Mouse (Mus musculus) testis, postnatal 14 days (tissue): ENCODE results near the gene Med31.
"Not testable (repeated sequence)": the region's sequence is repeated elsewhere in the genome, so short reads cannot be mapped to it uniquely, and the experiment has no call there.

Source experiments
- DNase-seq: peaks from one replicate; pipeline ENCODE4 v3.0.0; 2021; ENCODE audit warnings: low spot score

Gene Med31

GRCm38 (mm10) chr11:72203440-72203839 is 12.0 kb downstream of the Med31 start:
- DNase-seq = no peak

GRCm38 (mm10) chr11:72196506-72196905 is 18.9 kb downstream of the Med31 start:
- no peak for DNase-seq

GRCm38 (mm10) chr11:72194259-72194658 is 21.1 kb downstream of the Med31 start:
- DNase-seq = no peak

GRCm38 (mm10) chr11:72190857-72191256 is 24.5 kb downstream of the Med31 start:
- no peak for DNase-seq

- DNase-seq = no peak
Observed at GRCm38 (mm10) chr11:72184252-72184651, 31.1 kb downstream of the Med31 start.

GRCm38 (mm10) chr11:72181136-72181535 is 34.3 kb downstream of the Med31 start:
- no peak for DNase-seq

GRCm38 (mm10) chr11:72180556-72180955 is 34.8 kb downstream of the Med31 start:
- DNase-seq = no peak

- no peak for DNase-seq
Observed at GRCm38 (mm10) chr11:72176553-72176952, 38.8 kb downstream of the Med31 start.

GRCm38 (mm10) chr11:72175966-72176365 is 39.4 kb downstream of the Med31 start:
- DNase-seq = no peak

GRCm38 (mm10) chr11:72174721-72175120 is 40.7 kb downstream of the Med31 start:
- DNase-seq = no peak

GRCm38 (mm10) chr11:72173506-72173905 is 41.9 kb downstream of the Med31 start:
- DNase-seq = no peak

GRCm38 (mm10) chr11:72171906-72172305 is 43.5 kb downstream of the Med31 start:
- DNase-seq = not testable (repeated sequence)

- no peak for DNase-seq
Observed at GRCm38 (mm10) chr11:72169871-72170270, 45.5 kb downstream of the Med31 start.

- DNase-seq = no peak
Observed at GRCm38 (mm10) chr11:72163198-72163597, 52.2 kb downstream of the Med31 start.
